Mouse (Mus musculus): Measurements from ENCODE around the gene Per2.
A peak's percentile ranks its signal among the peaks of the same experiment; 100 is the strongest.

Gene Per2

GRCm38 (mm10) chr1:91430761-91431160, 28.4 kb downstream of the Per2 start:
- no peak for DNase-seq

GRCm38 (mm10) chr1:91429212-91429611, 29.9 kb downstream of the Per2 start:
- no peak for DNase-seq

GRCm38 (mm10) chr1:91428614-91429013, 30.5 kb downstream of the Per2 start:
- peak; percentile 95 for DNase-seq

- no peak for DNase-seq
Measured at GRCm38 (mm10) chr1:91426397-91426796, 32.7 kb downstream of the Per2 start.

- no peak for DNase-seq
Measured at GRCm38 (mm10) chr1:91420601-91421065, 38.5 kb downstream of the Per2 start.

- no peak for DNase-seq
Measured at GRCm38 (mm10) chr1:91419862-91420600, 39.1 kb downstream of the Per2 start.

GRCm38 (mm10) chr1:91417991-91418390, 41.1 kb downstream of the Per2 start:
- no peak for DNase-seq

- DNase-seq = no peak
Measured at GRCm38 (mm10) chr1:91415311-91415710, 43.8 kb downstream of the Per2 start.

- DNase-seq = no peak
Measured at GRCm38 (mm10) chr1:91414903-91415302, 44.2 kb downstream of the Per2 start.

- DNase-seq = peak; percentile 67
Measured at GRCm38 (mm10) chr1:91413898-91414594, 45.1 kb downstream of the Per2 start, which contains the start of gene Hes6. Gene Hes6 (minus strand): TSS chr1:91414038.

GRCm38 (mm10) chr1:91413536-91413897, 45.6 kb downstream of the Per2 start:
- DNase-seq = no peak

- DNase-seq = peak; percentile 98
Measured at GRCm38 (mm10) chr1:91413030-91413506, 46.1 kb downstream of the Per2 start.

GRCm38 (mm10) chr1:91412286-91413029, 46.7 kb downstream of the Per2 start:
- no peak for DNase-seq

GRCm38 (mm10) chr1:91411631-91412285, 47.4 kb downstream of the Per2 start:
- no peak for DNase-seq

GRCm38 (mm10) chr1:91407819-91408218, 51.3 kb downstream of the Per2 start:
- no peak for DNase-seq

- DNase-seq = peak; percentile 64
Measured at GRCm38 (mm10) chr1:91405406-91406169, 53.5 kb downstream of the Per2 start.

- DNase-seq = no peak
Measured at GRCm38 (mm10) chr1:91404976-91405375, 54.1 kb downstream of the Per2 start.

GRCm38 (mm10) chr1:91398260-91399062, 60.7 kb downstream of the Per2 start, which contains the start of gene Ilkap:
Gene Ilkap (minus strand): TSS chr1:91398815.
- peak; percentile 87 for DNase-seq

- no peak for DNase-seq
Measured at GRCm38 (mm10) chr1:91397927-91398259, 61.2 kb downstream of the Per2 start.

GRCm38 (mm10) chr1:91390369-91390768, 68.8 kb downstream of the Per2 start:
- DNase-seq = no peak

- DNase-seq = no peak
Measured at GRCm38 (mm10) chr1:91381091-91381471, 78.0 kb downstream of the Per2 start.
